Mouse (Mus musculus) liver, embryonic 12.5 days (tissue): ENCODE measurements at regions not wholly inside any gene's neighbourhood (a gene's known extent, or its start where the extent isn't known, plus 50 kb on each side); places are given as distances from the start of the nearest gene placed in this dataset.

ENCODE experiments used
- ATAC-seq: fragments of 200-750 bp; cut with Nextera tagmentation; 2 replicates; pipeline ENCODE4 v1.8.0; 2017; ENCODE audit warnings: moderate number of reproducible peaks, mild to moderate bottlenecking, moderate library complexity
- H3K27ac ChIP-seq: fragments of 300-500 bp; sonication (generic); 2 replicates; pipeline ENCODE4 v1.5.1; 2016; ENCODE audit warnings: mild to moderate bottlenecking
- H3K27me3 ChIP-seq: fragments of 300-500 bp; sonication (generic); replicated peaks from 2 replicates; pipeline ENCODE4 v1.6.1; 2016; ENCODE audit warnings: mild to moderate bottlenecking, moderate library complexity
- H3K36me3 ChIP-seq: fragments of 300-500 bp; sonication (generic); 2 replicates; pipeline ENCODE4 v1.6.1; 2016; ENCODE audit warnings: mild to moderate bottlenecking, moderate library complexity
- H3K4me1 ChIP-seq: fragments of 300-500 bp; sonication (generic); 2 replicates; pipeline ENCODE4 v1.6.1; 2016
- H3K4me2 ChIP-seq: fragments of 300-500 bp; sonication (generic); 2 replicates; pipeline ENCODE4 v1.6.1; 2016; ENCODE audit warnings: mild to moderate bottlenecking, moderate library complexity
- H3K4me3 ChIP-seq: fragments of 300-500 bp; sonication (generic); 2 replicates; pipeline ENCODE4 v1.5.1; 2016; ENCODE audit warnings: mild to moderate bottlenecking, moderate library complexity
- H3K9ac ChIP-seq: fragments of 300-500 bp; sonication (generic); 2 replicates; pipeline ENCODE4 v1.6.1; 2016; ENCODE audit warnings: mild to moderate bottlenecking, moderate library complexity
- H3K9me3 ChIP-seq: fragments of 300-500 bp; sonication (generic); replicated peaks from 2 replicates; pipeline ENCODE4 v1.6.1; 2016; ENCODE audit warnings: mild to moderate bottlenecking, moderate library complexity
- WGBS: fragments of 180-500 bp; shearing (Covaris S2); methylation state at CpG from one replicate; pipeline ENCODE4 v1.1.7; 2016; ENCODE audit not compliant: insufficient replicate concordance; 5-methylcytosine and 5-hydroxymethylcytosine counted together

- H3K36me3 ChIP-seq: no peaks in the 10 kb centered on the region
- WGBS: 55% methylated on average over 16 of the region's 16 CpGs
- no peak for ATAC-seq
- no peaks in the 10 kb centered on the region for H3K4me1 ChIP-seq
- no peak overlapping the region for H3K4me3 ChIP-seq
- H3K27ac ChIP-seq: no peak overlapping the region
- no peaks in the 10 kb centered on the region for H3K27me3 ChIP-seq
- no peak overlapping the region for H3K4me2 ChIP-seq
- H3K9ac ChIP-seq: no peak overlapping the region
- no peaks in the 10 kb centered on the region for H3K9me3 ChIP-seq
Measured at GRCm38 (mm10) chr6:141041781-141042625, 207.1 kb upstream of the Pde3a start.

GRCm38 (mm10) chr6:141048271-141048670, 200.8 kb upstream of the Pde3a start:
- Histone ChIP-seq H3K4me1 (no peaks in the 10 kb centered on the region), H3K9ac (no peak overlapping the region), H3K36me3 (no peaks in the 10 kb centered on the region), H3K4me2 (no peak overlapping the region), H3K4me3 (no peak overlapping the region), H3K27me3 (no peaks in the 10 kb centered on the region), H3K27ac (no peak overlapping the region), H3K9me3 (no peaks in the 10 kb centered on the region)
- 60% methylated on average over 2 of the region's 2 CpGs for WGBS
- no peak for ATAC-seq

GRCm38 (mm10) chr6:141050038-141050684, 198.9 kb upstream of the Pde3a start:
- Histone ChIP-seq H3K27me3 (no peaks in the 10 kb centered on the region), H3K36me3 (no peaks in the 10 kb centered on the region), H3K4me3 (no peak overlapping the region), H3K9me3 (no peaks in the 10 kb centered on the region), H3K4me1 (no peaks in the 10 kb centered on the region), H3K9ac (no peak overlapping the region), H3K4me2 (no peak overlapping the region), H3K27ac (no peak overlapping the region)
- 65% methylated on average over 11 of the region's 11 CpGs for WGBS
- no peak for ATAC-seq

GRCm38 (mm10) chr6:141054026-141054425, 195.0 kb upstream of the Pde3a start:
- no peak for ATAC-seq
- whole genome bisulfite sequencing: 55% methylated on average over 7 of the region's 7 CpGs
- H3K27me3 ChIP-seq: no peaks in the 10 kb centered on the region

GRCm38 (mm10) chr6:141059250-141059916, 189.7 kb upstream of the Pde3a start:
- Histone ChIP-seq H3K27ac (no peak overlapping the region), H3K9me3 (0 out of 2 replicates have a peak, but pooled peaks cover 5% of the 10 kb centered on the region), H3K4me2 (no peak overlapping the region), H3K4me3 (no peak overlapping the region), H3K9ac (no peak overlapping the region), H3K36me3 (no peaks in the 10 kb centered on the region), H3K27me3 (no peaks in the 10 kb centered on the region), H3K4me1 (no peaks in the 10 kb centered on the region)
- 75% methylated on average over 11 of the region's 11 CpGs for WGBS
- no peak for ATAC-seq

More at GRCm38 (mm10) chr6:141054026-141054425, 195.0 kb upstream of the Pde3a start:
- Histone ChIP-seq H3K4me1 (no peaks in the 10 kb centered on the region), H3K36me3 (no peaks in the 10 kb centered on the region), H3K9me3 (0 out of 2 replicates have a peak, but pooled peaks cover 5% of the 10 kb centered on the region), H3K4me3 (no peak overlapping the region), H3K9ac (no peak overlapping the region), H3K4me2 (no peak overlapping the region), H3K27ac (no peak overlapping the region)

- no peak overlapping the region for H3K4me2 ChIP-seq
- no peaks in the 10 kb centered on the region for H3K9me3 ChIP-seq
- 62% methylated on average over 4 of the region's 4 CpGs for WGBS
- no peaks in the 10 kb centered on the region for H3K4me1 ChIP-seq
- no peaks in the 10 kb centered on the region for H3K36me3 ChIP-seq
- no peaks in the 10 kb centered on the region for H3K27me3 ChIP-seq
- ATAC-seq: no peak
- H3K4me3 ChIP-seq: no peak overlapping the region
- no peak overlapping the region for H3K9ac ChIP-seq
- no peak overlapping the region for H3K27ac ChIP-seq
Measured at GRCm38 (mm10) chr6:141065724-141066123, 183.3 kb upstream of the Pde3a start.

- H3K4me1 ChIP-seq: no peaks in the 10 kb centered on the region
- 66% methylated on average over 6 of the region's 6 CpGs for WGBS
Measured at GRCm38 (mm10) chr6:141068861-141069467, 180.1 kb upstream of the Pde3a start.

GRCm38 (mm10) chr6:141069896-141070295, 179.2 kb upstream of the Pde3a start:
- no peak overlapping the region for H3K9ac ChIP-seq
- no peaks in the 10 kb centered on the region for H3K9me3 ChIP-seq
- no peaks in the 10 kb centered on the region for H3K27me3 ChIP-seq
- H3K4me2 ChIP-seq: no peak overlapping the region
- peak; percentile 51; the same call in 1 of the 2 replicates for ATAC-seq
- H3K36me3 ChIP-seq: no peaks in the 10 kb centered on the region
- no peak overlapping the region for H3K4me3 ChIP-seq
- WGBS: 59% methylated on average over 6 of the region's 6 CpGs
- H3K27ac ChIP-seq: no peak overlapping the region
- H3K4me1 ChIP-seq: no peaks in the 10 kb centered on the region

More at GRCm38 (mm10) chr6:141068861-141069467, 180.1 kb upstream of the Pde3a start:
- Histone ChIP-seq H3K36me3 (no peaks in the 10 kb centered on the region), H3K9ac (no peak overlapping the region), H3K4me3 (no peak overlapping the region), H3K4me2 (no peak overlapping the region), H3K27ac (no peak overlapping the region), H3K9me3 (no peaks in the 10 kb centered on the region), H3K27me3 (no peaks in the 10 kb centered on the region)
- ATAC-seq: no peak

GRCm38 (mm10) chr6:141071507-141071906, 177.6 kb upstream of the Pde3a start:
- Histone ChIP-seq H3K36me3 (no peaks in the 10 kb centered on the region), H3K9me3 (no peaks in the 10 kb centered on the region), H3K27me3 (no peaks in the 10 kb centered on the region), H3K27ac (no peak overlapping the region), H3K4me1 (no peaks in the 10 kb centered on the region), H3K4me3 (no peak overlapping the region), H3K9ac (no peak overlapping the region), H3K4me2 (no peak overlapping the region)
- no peak for ATAC-seq
- 58% methylated on average over 2 of the region's 2 CpGs for WGBS

- no peaks in the 10 kb centered on the region for H3K27me3 ChIP-seq
- no peak for ATAC-seq
Measured at GRCm38 (mm10) chr6:141091076-141091780, 157.8 kb upstream of the Pde3a start.

GRCm38 (mm10) chr6:141091781-141092140, 157.3 kb upstream of the Pde3a start:
- no peaks in the 10 kb centered on the region for H3K4me1 ChIP-seq
- 68% methylated on average over 6 of the region's 6 CpGs for WGBS
- ATAC-seq: no peak
- no peak overlapping the region for H3K4me3 ChIP-seq
- no peaks in the 10 kb centered on the region for H3K27me3 ChIP-seq
- no peaks in the 10 kb centered on the region for H3K36me3 ChIP-seq
- no peak overlapping the region for H3K9ac ChIP-seq
- H3K27ac ChIP-seq: no peak overlapping the region
- H3K9me3 ChIP-seq: no peaks in the 10 kb centered on the region
- no peak overlapping the region for H3K4me2 ChIP-seq

More at GRCm38 (mm10) chr6:141091076-141091780, 157.8 kb upstream of the Pde3a start:
- Histone ChIP-seq H3K4me1 (no peaks in the 10 kb centered on the region), H3K4me2 (no peak overlapping the region), H3K27ac (no peak overlapping the region), H3K9me3 (no peaks in the 10 kb centered on the region), H3K36me3 (no peaks in the 10 kb centered on the region), H3K9ac (no peak overlapping the region), H3K4me3 (no peak overlapping the region)
- WGBS: 55% methylated on average over 9 of the region's 9 CpGs
